18 mouse cellular contexts compared by ENCODE assay signal in genomic region chr6:15397485-15397884, GRCm38 (mm10).
DNase-seq lines count a peak whose midpoint lies in the region; ATAC-seq lines count a peak whose summit lies in the region.
"Had no signal": no experiment of that assay in that cellular context is flagged by ENCODE, and none has a peak within 500 bp of the region (broad histone marks: within the 10 kb centered on the region; RNA-seq: fewer than 3 reads in every experiment).

No protein-coding gene starts in this region.

- no peak overlapping the region for H3K27ac ChIP-seq in forebrain, embryonic 12.5 days
- no peak overlapping the region for H3K27ac ChIP-seq in hindbrain, embryonic 15.5 days (replicated peaks)
- H3K27ac ChIP-seq in neural tube, embryonic 14.5 days (ENCODE audit: low read depth, low read length), result no peak overlapping the region
- H3K27ac ChIP-seq: stomach, embryonic 15.5 days had no signal

- no peaks in the 10 kb centered on the region for H3K9me3 ChIP-seq in forebrain, embryonic 12.5 days
- no peaks in the 10 kb centered on the region for H3K9me3 ChIP-seq in hindbrain, embryonic 15.5 days
- H3K9me3 ChIP-seq in neural tube, embryonic 14.5 days (ENCODE audit: control insufficient read depth, low read length), result no peaks in the 10 kb centered on the region
- H3K9me3 ChIP-seq: megakaryocyte, embryonic 14.5 days; stomach, embryonic 15.5 days had no signal

- H3K27me3 ChIP-seq in forebrain, embryonic 12.5 days, result no peaks in the 10 kb centered on the region
- H3K27me3 ChIP-seq in hindbrain, embryonic 15.5 days, result 0 out of 2 replicates have a peak, but pooled peaks cover 2% of the 10 kb centered on the region
- no peaks in the 10 kb centered on the region; the same call in 1 of the 2 replicates for H3K27me3 ChIP-seq in neural tube, embryonic 14.5 days (ENCODE audit: control insufficient read depth, insufficient read depth, low read length)
- H3K27me3 ChIP-seq: megakaryocyte, embryonic 14.5 days; stomach, embryonic 15.5 days had no signal

- peak; percentile 28 to 31 for DNase-seq in cerebellum, postnatal 10 days
- DNase-seq in cerebellum, postnatal 4 days (ENCODE audit: low spot score in 2 of 2), result no peak
- no peak for DNase-seq in heart, adult 18-20 months
- no peak for DNase-seq in layer of hippocampus, adult 18-20 months (ENCODE audit: low spot score in 2 of 2)
- DNase-seq: adrenal gland, postnatal 25 days; cerebellum, adult 9-11 months; heart, postnatal 14 days; kidney, adult 11 months; kidney, postnatal 14 days; lung, embryonic 14.5 days; spleen, adult 18-20 months had no signal

- H3K4me3 ChIP-seq in forebrain, embryonic 12.5 days (replicated peaks), result no peak overlapping the region
- no peak overlapping the region for H3K4me3 ChIP-seq in hindbrain, embryonic 15.5 days
- no peak overlapping the region for H3K4me3 ChIP-seq in neural tube, embryonic 14.5 days (ENCODE audit: low read depth, low read length)
- H3K4me3 ChIP-seq: megakaryocyte, embryonic 14.5 days; stomach, embryonic 15.5 days had no signal

- WGBS in forebrain, embryonic 12.5 days, result 19% methylated on average over 5 of the region's 5 CpGs
- WGBS in hindbrain, embryonic 15.5 days, result 14% methylated on average over 5 of the region's 5 CpGs
- WGBS in neural tube, embryonic 14.5 days, result 17% methylated on average over 5 of the region's 5 CpGs

- no peak overlapping the region for H3K4me2 ChIP-seq in forebrain, embryonic 12.5 days
- no peak overlapping the region for H3K4me2 ChIP-seq in hindbrain, embryonic 15.5 days
- no peak overlapping the region for H3K4me2 ChIP-seq in neural tube, embryonic 14.5 days (ENCODE audit: low read depth, low read length)
- H3K4me2 ChIP-seq: liver, embryonic 11.5 days; lung, embryonic 14.5 days; stomach, embryonic 15.5 days had no signal

- no peak overlapping the region for H3K9ac ChIP-seq in forebrain, embryonic 12.5 days
- no peak overlapping the region for H3K9ac ChIP-seq in hindbrain, embryonic 15.5 days
- no peak overlapping the region for H3K9ac ChIP-seq in neural tube, embryonic 14.5 days (replicated peaks; ENCODE audit: low read depth, low read length)
- H3K9ac ChIP-seq: lung, embryonic 14.5 days; stomach, embryonic 15.5 days had no signal

- ATAC-seq in forebrain, embryonic 12.5 days (ENCODE audit: low FRiP score), result peak; percentile 78
- ATAC-seq in hindbrain, embryonic 15.5 days (ENCODE audit: low FRiP score, low read depth), result peak; percentile 74; the same call in 1 of the 2 replicates
- ATAC-seq in neural tube, embryonic 14.5 days (ENCODE audit: low read depth), result peak; percentile 87; the same call in 1 of the 2 replicates
- ATAC-seq in megakaryocyte, adult 5-6 weeks (ENCODE audit: poor library complexity, severe bottlenecking), result no peak

- H3K4me1 ChIP-seq in forebrain, embryonic 12.5 days, result peaks cover 30% of the 10 kb centered on the region
- H3K4me1 ChIP-seq in hindbrain, embryonic 15.5 days (replicated peaks), result no peaks in the 10 kb centered on the region
- no peaks in the 10 kb centered on the region for H3K4me1 ChIP-seq in neural tube, embryonic 14.5 days (ENCODE audit: control insufficient read depth, insufficient read depth, low read length)
- H3K4me1 ChIP-seq: megakaryocyte, embryonic 14.5 days; stomach, embryonic 15.5 days had no signal

- no peaks in the 10 kb centered on the region for H3K36me3 ChIP-seq in forebrain, embryonic 12.5 days (replicated peaks)
- H3K36me3 ChIP-seq in hindbrain, embryonic 15.5 days, result no peaks in the 10 kb centered on the region
- H3K36me3 ChIP-seq in neural tube, embryonic 14.5 days (ENCODE audit: control insufficient read depth, insufficient read depth, low read length), result no peaks in the 10 kb centered on the region
- H3K36me3 ChIP-seq: stomach, embryonic 15.5 days had no signal

Comparison
In these comparisons a context has a peak if more than half of its experiments do, and no peak if none do; other contexts are left out.
1. DNase-seq: peak in cerebellum, postnatal 10 days (2 of 2); none in cerebellum, postnatal 4 days (0 of 2), heart, adult 18-20 months (0 of 2) and layer of hippocampus, adult 18-20 months (0 of 2).